Mouse (Mus musculus) heart, embryonic 15.5 days (tissue): ENCODE data around the gene Glb1l. TPM values are rescaled to one million over a fixed set of nuclear protein-coding genes. Genes with fewer than 3 reads are reported as not detected.
A peak's percentile ranks its signal among the peaks of the same experiment; 100 is the strongest.

Experiments
- ATAC-seq: fragments of 200-750 bp; cut with Nextera tagmentation; replicated peaks from 2 replicates; pipeline ENCODE4 v1.8.0; 2017; ENCODE audit warnings: low read depth, moderate TSS enrichment; ENCODE audit not compliant: insufficient number of reproducible peaks, insufficient read depth, low FRiP score
- H3K27ac ChIP-seq: fragments of 300-500 bp; sonication (generic); 2 replicates; pipeline ENCODE4 v1.5.1; 2015; ENCODE audit warnings: mild to moderate bottlenecking, inconsistent platforms
- H3K27me3 ChIP-seq: fragments of 300-500 bp; sonication (generic); 2 replicates; pipeline ENCODE4 v1.6.1; 2015; ENCODE audit warnings: inconsistent platforms
- H3K36me3 ChIP-seq: fragments of 300-500 bp; sonication (generic); 2 replicates; pipeline ENCODE4 v1.6.1; 2015; ENCODE audit warnings: mild to moderate bottlenecking, inconsistent platforms
- H3K4me1 ChIP-seq: fragments of 300-500 bp; sonication (generic); replicated peaks from 2 replicates; pipeline ENCODE4 v1.6.1; 2015; ENCODE audit warnings: inconsistent platforms
- H3K4me2 ChIP-seq: fragments of 300-500 bp; sonication (generic); 2 replicates; pipeline ENCODE4 v1.6.1; 2015; ENCODE audit warnings: inconsistent platforms, mild to moderate bottlenecking, moderate library complexity
- H3K4me3 ChIP-seq: fragments of 300-500 bp; sonication (generic); 2 replicates; pipeline ENCODE4 v1.5.1; 2015; ENCODE audit warnings: mild to moderate bottlenecking, inconsistent platforms
- H3K9ac ChIP-seq: fragments of 300-500 bp; sonication (generic); 2 replicates; pipeline ENCODE4 v1.6.1; 2015; ENCODE audit warnings: mild to moderate bottlenecking, inconsistent platforms
- H3K9me3 ChIP-seq: fragments of 300-500 bp; sonication (generic); replicated peaks from 2 replicates; pipeline ENCODE4 v1.6.1; 2016; ENCODE audit warnings: inconsistent platforms
- WGBS: fragments of 180-500 bp; shearing (Covaris S2); methylation state at CpG from one replicate; pipeline ENCODE4 v1.1.7; 2015; ENCODE audit warnings: mixed read lengths; 5-methylcytosine and 5-hydroxymethylcytosine counted together
- microRNA-seq: library from miRNA; unstranded; fragments of <30 nt; microRNA quantifications from one replicate; pipeline ENCODE4, GENCODE M21; 2016
- polyA plus RNA-seq: library from polyadenylated mRNA; unstranded; fragments of >200 nt; fragmentation: Nextera tagmentation; extraction: Ambion mirVana; gene quantifications from 2 replicates; pipeline ENCODE4 v1.2.1, GENCODE M21; 2015

Glb1l gene
- polyA plus RNA-seq, 1 experiment from 2014 or later: 9.4 TPM

GRCm38 (mm10) chr1:75168472-75169464 is 41.8 kb downstream of the Glb1l start, which contains the start of gene Zfand2b:
Zfand2b (plus strand) TSS chr1:75168646.
- Histone ChIP-seq H3K9me3 (no peaks in the 10 kb centered on the region), H3K4me1 (peaks cover 9% of the 10 kb centered on the region), H3K4me2 (peak within 1 kb of the TSS; percentile 76), H3K36me3 (peaks cover 34% of the 10 kb centered on the region), H3K4me3 (peak within 1 kb of the TSS; percentile 97), H3K9ac (peak within 1 kb of the TSS; percentile 79), H3K27ac (peak within 1 kb of the TSS; percentile 94), H3K27me3 (no peaks in the 10 kb centered on the region)
- 1% methylated on average over 58 of the region's 59 CpGs for WGBS
- ATAC-seq: peak; percentile 99

- Histone ChIP-seq H3K4me1 (peaks cover 9% of the 10 kb centered on the region), H3K36me3 (peaks cover 29% of the 10 kb centered on the region), H3K9ac (peak overlapping the region; percentile 79), H3K4me3 (peak overlapping the region; percentile 97), H3K27me3 (no peaks in the 10 kb centered on the region), H3K9me3 (no peaks in the 10 kb centered on the region), H3K27ac (peak overlapping the region; percentile 94), H3K4me2 (peak overlapping the region; percentile 76)
- ATAC-seq: peak; percentile 12
- WGBS: 12% methylated on average over 7 of the region's 7 CpGs
Observed at GRCm38 (mm10) chr1:75168093-75168471, 42.5 kb downstream of the Glb1l start.

GRCm38 (mm10) chr1:75160256-75160617 is 50.4 kb downstream of the Glb1l start:
- no peaks in the 10 kb centered on the region for H3K4me1 ChIP-seq
- 67% methylated on average over 4 of the region's 4 CpGs for WGBS
- H3K27me3 ChIP-seq: no peaks in the 10 kb centered on the region
- ATAC-seq: no peak
- H3K4me3 ChIP-seq: no peak overlapping the region
- no peaks in the 10 kb centered on the region for H3K9me3 ChIP-seq
- H3K36me3 ChIP-seq: no peaks in the 10 kb centered on the region
- no peak overlapping the region for H3K9ac ChIP-seq
- H3K27ac ChIP-seq: no peak overlapping the region
- H3K4me2 ChIP-seq: no peak overlapping the region

- no peaks in the 10 kb centered on the region for H3K36me3 ChIP-seq
- no peak for ATAC-seq
- H3K9me3 ChIP-seq: no peaks in the 10 kb centered on the region
- 53% methylated on average over 5 of the region's 5 CpGs for WGBS
- no peak overlapping the region for H3K9ac ChIP-seq
- no peaks in the 10 kb centered on the region for H3K27me3 ChIP-seq
- H3K4me3 ChIP-seq: no peak overlapping the region
- H3K4me1 ChIP-seq: no peaks in the 10 kb centered on the region
- H3K4me2 ChIP-seq: no peak overlapping the region
- no peak overlapping the region for H3K27ac ChIP-seq
Observed at GRCm38 (mm10) chr1:75159540-75160255, 50.9 kb downstream of the Glb1l start.

GRCm38 (mm10) chr1:75158990-75159389 is 51.6 kb downstream of the Glb1l start:
- ATAC-seq: no peak
- no peaks in the 10 kb centered on the region for H3K9me3 ChIP-seq

GRCm38 (mm10) chr1:75155837-75156236 is 54.8 kb downstream of the Glb1l start:
- no peak for ATAC-seq
- Histone ChIP-seq H3K9ac (no peak overlapping the region), H3K36me3 (no peaks in the 10 kb centered on the region), H3K4me3 (no peak overlapping the region), H3K27ac (no peak overlapping the region), H3K27me3 (no peaks in the 10 kb centered on the region), H3K4me2 (no peak overlapping the region), H3K4me1 (no peaks in the 10 kb centered on the region), H3K9me3 (no peaks in the 10 kb centered on the region)
- WGBS: 39% methylated on average over 3 of the region's 3 CpGs

More at GRCm38 (mm10) chr1:75158990-75159389, 51.6 kb downstream of the Glb1l start:
- Histone ChIP-seq H3K27me3 (no peaks in the 10 kb centered on the region), H3K36me3 (no peaks in the 10 kb centered on the region), H3K27ac (no peak overlapping the region), H3K9ac (no peak overlapping the region), H3K4me1 (no peaks in the 10 kb centered on the region), H3K4me2 (no peak overlapping the region), H3K4me3 (no peak overlapping the region)

- Histone ChIP-seq H3K9me3 (no peaks in the 10 kb centered on the region), H3K9ac (no peak overlapping the region), H3K36me3 (peaks cover 40% of the 10 kb centered on the region), H3K4me1 (peaks cover 2% of the 10 kb centered on the region; the same call in 1 of the 2 replicates), H3K4me3 (no peak overlapping the region), H3K4me2 (no peak overlapping the region), H3K27me3 (no peaks in the 10 kb centered on the region), H3K27ac (no peak overlapping the region)
- 80% methylated on average over 4 of the region's 4 CpGs for WGBS
- no peak for ATAC-seq
Observed at GRCm38 (mm10) chr1:75148727-75149126, 61.9 kb downstream of the Glb1l start.

Small RNA genes within 50 kb of the gene (microRNA-seq; reads per million reads assigned to microRNA genes)
- gene Gm27943: not detected

Other genes with a start within 250 kb of the Glb1l start
- gene Nhej1, start 85.6 kb downstream of the Glb1l start, polyA plus RNA-seq: 7.2 and 8.9 TPM in 2 replicates
- 0.53 and 1.2 TPM in 2 replicates for gene Slc23a3, start 76.9 kb downstream of the Glb1l start, polyA plus RNA-seq
- gene Cnppd1, start 68.1 kb downstream of the Glb1l start, polyA plus RNA-seq: 33.7 and 39.3 TPM in 2 replicates
- 30.7 and 41.6 TPM in 2 replicates for gene Retreg2, start 68.0 kb downstream of the Glb1l start, polyA plus RNA-seq
- gene Zfand2b, start 42.2 kb downstream of the Glb1l start, polyA plus RNA-seq: 26.5 and 32.5 TPM in 2 replicates
- gene Abcb6, start 30.4 kb downstream of the Glb1l start, polyA plus RNA-seq: 12.9 and 14.1 TPM in 2 replicates
- 24.3 and 25.9 TPM in 2 replicates for gene Ankzf1, start 18.7 kb downstream of the Glb1l start, polyA plus RNA-seq
- 27.1 and 31.0 TPM in 2 replicates for gene Atg9a, start 18.6 kb downstream of the Glb1l start, polyA plus RNA-seq
- gene Stk16, start within 50 bp of the Glb1l start, polyA plus RNA-seq: 73.6 and 96.9 TPM in 2 replicates
- gene Tuba4a, start 9.1 kb upstream of the Glb1l start, polyA plus RNA-seq: 41.9 and 56.7 TPM in 2 replicates
- 0.23 TPM in 1 of 2 replicates, not detected in the other for gene A630095N17Rik, start 21.3 kb upstream of the Glb1l start, polyA plus RNA-seq
- gene Dnajb2, start 25.6 kb upstream of the Glb1l start, polyA plus RNA-seq: 41.4 and 43.0 TPM in 2 replicates
- 0.45 and 1.0 TPM in 2 replicates for gene Ptprn, start 53.7 kb upstream of the Glb1l start, polyA plus RNA-seq
- gene Resp18, start 67.6 kb upstream of the Glb1l start, polyA plus RNA-seq: 0.18 and 2.4 TPM in 2 replicates
- gene Dnpep, start 107.2 kb upstream of the Glb1l start, polyA plus RNA-seq: 108 and 123 TPM in 2 replicates
- gene Des, start 149.5 kb upstream of the Glb1l start, polyA plus RNA-seq: 374 and 419 TPM in 2 replicates
- gene Speg, start 164.5 kb upstream of the Glb1l start, polyA plus RNA-seq: 44.5 and 54.4 TPM in 2 replicates
- gene Gmppa, start 225.1 kb upstream of the Glb1l start, polyA plus RNA-seq: 63.9 and 81.8 TPM in 2 replicates
- 0.40 and 0.81 TPM in 2 replicates for gene Asic4, start 239.6 kb upstream of the Glb1l start, polyA plus RNA-seq